Mouse (Mus musculus): ENCODE results near the gene Ccdc117.
A peak's percentile ranks its signal among the peaks of the same experiment; 100 is the strongest.
"Not testable (repeated sequence)": the region's sequence is repeated elsewhere in the genome, so short reads cannot be mapped to it uniquely, and the experiment has no call there.

Gene Ccdc117

DNA sequence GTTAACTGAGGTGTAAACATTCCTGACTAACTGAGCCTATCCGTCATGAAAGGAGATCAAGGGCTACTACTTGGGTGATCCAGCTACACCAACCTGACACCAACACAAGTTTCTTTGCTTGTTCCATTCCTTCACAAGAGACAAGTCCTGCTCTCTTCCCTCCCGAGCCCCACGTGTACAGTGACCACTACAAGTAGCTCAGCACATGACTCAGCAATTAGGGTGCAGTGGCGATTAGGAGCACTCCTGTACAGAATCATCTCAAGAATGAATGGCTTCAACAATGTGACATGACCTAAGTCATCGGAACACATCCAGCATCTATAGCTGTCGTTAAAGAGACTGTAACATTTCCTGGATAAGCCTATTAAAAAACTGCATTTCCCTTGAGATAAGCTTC is 11.3 kb downstream of the Ccdc117 start:
- no peak for DNase-seq

DNA sequence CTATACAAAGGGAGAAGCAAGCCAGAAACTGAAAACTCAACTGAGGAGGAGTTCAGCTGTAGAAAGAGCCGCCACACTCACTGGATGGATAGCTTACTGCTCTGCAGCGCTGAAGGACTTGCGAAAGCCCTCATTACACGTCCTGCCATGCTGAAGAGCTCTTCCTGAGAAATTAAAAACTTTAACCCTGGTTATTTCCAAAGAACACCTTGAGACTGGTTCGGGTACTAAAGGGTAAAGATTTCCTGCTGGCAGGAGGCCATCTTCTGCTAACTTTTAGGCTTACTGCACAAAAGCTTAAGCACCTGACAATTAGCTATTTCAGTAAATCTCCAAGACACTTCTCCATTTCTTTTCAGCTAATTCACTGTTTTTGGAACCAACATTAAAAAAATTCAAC is 11.8 kb downstream of the Ccdc117 start:
- no peak for DNase-seq

DNA sequence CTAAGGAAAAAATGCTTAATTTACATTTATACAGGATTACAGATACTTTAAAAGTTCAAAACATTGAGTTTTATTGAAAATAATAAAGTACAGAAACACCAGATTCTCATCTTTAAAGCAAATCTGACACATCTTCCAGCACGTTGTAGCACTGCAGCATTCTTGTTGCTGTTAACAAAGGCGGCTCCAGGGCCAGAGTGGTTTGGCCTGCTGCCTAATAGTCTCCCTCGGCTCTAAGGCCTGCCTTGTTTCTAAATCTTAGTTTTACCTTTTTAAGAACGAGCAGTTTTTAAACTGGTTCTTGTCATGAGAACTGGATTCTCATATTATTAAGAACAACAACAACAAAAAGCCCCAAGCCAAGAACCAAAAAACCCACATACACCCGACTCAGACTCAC is 13.1 kb downstream of the Ccdc117 start:
- DNase-seq: peak; percentile 54

DNA sequence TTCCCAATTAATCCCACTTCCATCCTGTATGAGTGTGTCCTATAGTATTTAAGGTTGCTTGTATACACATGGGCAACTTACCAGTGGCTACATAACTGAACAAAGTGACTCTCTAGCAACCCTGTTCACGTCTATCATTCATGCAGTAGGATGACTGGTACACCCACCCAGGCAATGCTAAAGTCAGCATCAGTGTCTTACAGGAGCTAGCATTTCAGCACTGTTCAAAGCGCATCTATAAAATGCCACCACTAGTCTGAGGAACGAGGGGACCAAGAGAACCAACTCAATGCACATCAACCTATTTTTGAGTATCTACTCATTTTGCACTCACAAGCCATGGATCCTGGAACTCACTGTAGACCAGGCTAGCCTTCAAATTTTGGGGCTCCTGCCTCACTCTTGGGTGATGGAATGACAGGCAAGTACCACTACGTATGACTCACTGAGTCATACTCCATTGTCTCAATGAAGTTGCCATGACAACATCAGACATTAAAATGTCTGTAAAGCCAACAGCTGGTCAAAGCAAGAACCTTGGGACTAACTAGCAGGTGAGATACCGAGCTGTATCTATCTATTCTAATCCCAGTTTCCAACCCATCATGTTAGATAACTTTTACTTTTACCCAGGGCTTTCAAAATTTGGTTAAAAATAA is 14.0 kb downstream of the Ccdc117 start:
- no peak for DNase-seq

DNA sequence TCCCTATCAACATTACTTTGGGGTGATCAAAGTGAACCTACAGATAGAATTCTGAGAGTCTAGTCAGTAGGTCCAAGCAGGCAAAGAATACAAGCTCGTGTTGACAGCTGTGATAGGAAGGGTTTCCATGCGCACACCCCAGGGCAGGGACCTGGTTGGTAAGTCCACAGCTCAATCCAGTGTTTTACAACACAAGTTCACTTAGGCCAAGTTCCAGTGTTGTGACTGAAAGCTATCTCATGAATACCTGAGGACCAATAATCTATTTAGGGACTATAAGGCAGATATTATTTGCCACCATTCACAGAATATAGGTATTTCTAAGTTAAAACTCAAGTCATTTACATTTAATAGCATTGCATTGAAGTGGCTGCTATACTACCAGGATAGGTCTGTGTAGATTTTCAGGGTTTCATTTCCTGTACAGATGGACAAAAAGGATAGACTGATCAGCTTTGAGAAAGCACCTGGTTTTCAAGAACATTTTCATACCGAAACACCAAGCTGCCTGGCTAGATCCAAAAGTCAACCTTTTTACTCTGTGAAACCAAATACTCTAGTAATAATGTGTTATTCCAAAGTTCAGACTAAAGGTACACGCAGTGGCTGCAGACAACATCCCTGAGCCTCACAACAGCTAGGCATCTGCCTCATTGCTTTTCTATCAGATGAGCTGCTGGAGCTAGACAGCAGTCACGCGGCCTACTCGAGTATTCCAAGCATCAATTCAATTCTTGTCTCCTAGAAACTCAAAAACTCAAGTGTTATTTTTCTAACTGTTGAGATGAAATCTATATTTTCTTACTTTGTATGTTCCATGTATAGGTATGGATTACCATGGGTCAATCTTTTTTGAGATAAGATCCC is 15.2 kb downstream of the Ccdc117 start:
- no peak for DNase-seq

DNA sequence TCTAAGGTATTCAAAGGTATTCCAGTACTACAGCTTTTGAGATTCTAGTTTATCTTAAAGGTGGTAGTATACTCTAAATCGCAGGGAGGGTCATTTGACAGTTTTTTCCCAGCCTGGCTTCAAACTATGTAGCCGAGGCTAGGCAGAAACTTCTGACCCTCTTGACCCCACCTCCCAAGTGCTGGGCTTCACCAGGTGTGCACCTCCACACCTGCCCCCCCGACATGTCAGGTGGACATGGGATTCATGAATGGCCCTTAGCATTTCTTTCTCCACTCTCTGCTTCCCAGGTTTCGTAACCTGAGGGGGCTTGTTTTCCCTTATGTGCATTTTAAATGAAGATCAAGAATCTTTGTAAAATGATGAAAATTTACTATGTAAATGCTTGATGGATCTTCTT is 16.6 kb downstream of the Ccdc117 start:
- DNase-seq: no peak

DNA sequence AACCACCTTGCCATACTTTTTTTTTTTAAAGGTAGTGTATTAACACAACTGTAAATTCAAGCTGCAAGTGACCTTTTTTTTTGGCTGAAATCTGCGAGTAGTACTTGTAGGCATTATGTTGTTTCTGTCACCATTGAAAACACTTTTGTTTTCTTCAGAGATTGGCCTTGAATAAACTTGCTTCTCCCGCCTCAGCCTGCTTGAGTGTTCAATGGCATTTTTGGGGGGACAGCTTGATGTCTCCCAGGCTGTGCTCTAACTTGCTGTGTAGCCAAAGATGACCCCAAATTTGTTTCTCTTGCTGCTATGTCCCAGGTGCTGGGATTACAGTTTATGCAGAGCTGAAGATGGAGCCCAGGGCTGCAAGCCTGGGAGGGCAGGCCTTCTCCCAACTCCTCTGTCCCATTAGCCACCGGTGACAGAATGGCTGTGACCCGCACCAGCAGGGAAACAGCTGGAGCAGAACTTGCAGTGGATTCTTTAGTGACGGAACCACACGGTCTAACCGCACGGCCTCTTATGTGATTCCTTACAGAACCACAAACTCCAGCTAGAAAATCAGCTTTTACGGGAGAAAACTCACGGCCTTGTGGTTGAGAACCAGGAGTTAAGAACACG is 19.1 kb downstream of the Ccdc117 start:
- DNase-seq: no peak

DNA sequence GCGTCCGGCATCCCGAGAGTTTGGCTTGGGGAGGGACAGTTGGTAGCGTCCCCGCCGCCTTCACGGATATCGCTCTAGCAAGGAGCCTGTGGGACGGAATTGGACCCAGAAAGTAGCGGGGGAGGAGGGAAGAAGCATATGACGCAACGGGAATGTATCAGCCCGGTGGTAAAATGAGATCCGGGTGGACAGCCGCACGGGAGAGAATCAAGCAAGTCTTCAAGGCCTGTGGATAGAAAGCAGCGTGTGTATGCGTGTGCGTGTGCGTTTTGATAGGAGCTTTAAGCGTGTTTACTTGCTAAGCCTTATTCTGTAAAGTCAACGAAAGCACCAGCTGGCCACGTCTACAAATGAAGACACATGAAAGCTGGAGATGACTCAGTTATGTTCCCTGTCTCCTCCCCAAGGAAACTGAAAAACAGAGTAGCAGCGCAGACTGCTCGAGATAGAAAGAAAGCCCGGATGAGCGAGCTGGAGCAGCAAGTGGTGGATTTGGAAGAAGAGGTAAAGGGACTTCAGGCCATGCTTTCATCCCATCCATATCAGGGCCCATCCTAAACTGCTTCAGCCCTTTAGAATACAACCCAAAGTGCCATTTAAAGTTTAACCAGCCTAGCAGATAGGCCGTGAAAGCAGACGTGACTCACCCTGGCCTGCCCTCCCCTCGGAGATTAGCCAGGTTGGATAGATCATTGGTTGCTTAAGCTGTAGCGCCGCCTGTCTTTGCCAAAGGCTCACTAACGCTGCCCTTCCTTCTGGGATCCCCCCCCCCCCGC is 20.3 kb downstream of the Ccdc117 start:
- peak; percentile 94 for DNase-seq

DNA sequence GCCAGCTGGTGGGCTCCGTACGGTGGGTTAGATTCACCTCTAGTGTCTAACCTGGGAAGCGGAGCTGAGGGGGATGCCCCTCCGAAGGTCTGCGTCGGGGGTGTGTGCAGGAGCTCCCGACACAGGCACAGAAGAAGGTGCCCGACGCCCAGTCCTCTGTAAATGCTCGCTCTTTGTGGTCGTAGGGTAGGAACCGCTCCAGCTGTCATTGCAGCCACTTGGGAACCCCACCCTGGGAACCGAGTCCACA is 20.8 kb downstream of the Ccdc117 start:
- DNase-seq: no peak

DNA sequence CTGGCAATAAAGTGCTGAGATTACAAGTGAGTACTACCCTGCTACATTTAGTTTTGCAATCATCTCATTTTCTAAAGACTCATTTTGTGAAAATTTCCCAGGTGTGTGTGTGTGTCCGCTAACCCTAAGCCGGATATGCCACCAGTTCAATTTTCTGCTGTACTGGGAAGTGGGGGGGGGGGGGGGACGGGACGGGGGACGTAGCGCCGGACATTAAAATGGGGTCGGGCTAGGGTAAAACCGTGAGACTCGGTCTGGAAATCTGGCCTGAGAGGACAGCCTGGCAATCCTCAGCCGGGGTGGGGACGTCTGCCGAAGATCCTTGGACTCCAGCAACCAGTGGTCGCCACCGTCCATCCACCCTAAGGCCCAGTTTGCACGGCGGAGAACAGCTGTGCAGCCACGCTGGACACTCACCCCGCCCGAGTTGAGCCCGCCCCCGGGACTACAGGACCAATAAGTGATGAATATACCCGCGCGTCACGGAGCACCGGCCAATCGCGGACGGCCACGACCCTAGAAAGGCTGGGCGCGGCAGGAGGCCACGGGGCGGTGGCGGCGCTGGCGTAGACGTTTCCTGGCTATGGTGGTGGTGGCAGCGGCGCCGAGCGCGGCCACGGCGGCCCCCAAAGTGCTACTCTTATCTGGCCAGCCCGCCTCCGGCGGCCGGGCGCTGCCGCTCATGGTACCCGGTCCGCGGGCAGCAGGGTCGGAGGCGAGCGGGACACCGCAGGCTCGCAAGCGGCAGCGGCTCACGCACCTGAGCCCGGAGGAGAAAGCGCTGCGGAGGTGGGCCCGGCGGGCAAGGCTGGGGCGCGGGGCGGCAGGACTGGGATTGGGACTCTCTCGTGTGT is 21.3 kb downstream of the Ccdc117 start, which contains the start of gene Xbp1:
Gene Xbp1 (plus strand): TSS at position 248 of the 854 bp plus-strand sequence.
- DNase-seq: peak; percentile 99

DNA sequence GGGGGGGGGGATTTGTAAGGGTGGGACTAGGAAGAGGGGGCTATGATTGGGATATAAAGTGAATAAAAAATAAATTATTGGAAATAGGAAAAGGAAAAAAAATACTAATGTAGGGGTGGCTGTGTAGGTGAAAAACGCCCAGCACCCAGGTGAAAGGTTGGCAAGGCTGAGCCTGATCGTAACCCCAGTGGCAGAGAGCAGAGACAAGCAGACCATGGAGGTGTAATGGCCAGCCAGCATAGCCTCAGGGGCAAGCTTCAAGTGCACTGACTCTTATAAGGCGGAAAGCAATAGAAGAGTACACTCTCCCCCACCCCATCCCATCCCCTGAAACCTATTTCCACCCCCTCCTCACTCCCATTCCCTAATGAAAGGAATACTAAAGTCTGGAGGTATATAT is 22.3 kb downstream of the Ccdc117 start:
- DNase-seq: no peak

DNA sequence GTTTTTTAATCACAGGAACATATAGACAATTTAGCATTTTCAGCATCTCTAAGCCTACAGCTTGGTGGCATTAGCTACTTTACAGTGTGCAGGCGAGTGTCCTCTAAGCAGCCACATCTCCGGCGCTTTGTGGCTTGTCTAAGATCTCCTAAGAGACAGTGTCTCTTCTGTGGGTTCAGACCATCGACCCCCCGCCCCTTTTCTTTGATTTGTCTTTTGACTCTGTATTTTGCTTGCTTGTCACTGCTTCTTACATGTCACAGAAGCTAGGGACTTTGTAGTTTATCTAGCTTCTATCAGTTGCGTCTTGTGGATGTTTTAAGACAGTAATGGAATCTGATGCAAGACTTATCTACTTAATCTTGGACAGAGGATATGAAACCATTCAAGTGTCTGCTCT is 24.6 kb downstream of the Ccdc117 start:
- no peak for DNase-seq

DNA sequence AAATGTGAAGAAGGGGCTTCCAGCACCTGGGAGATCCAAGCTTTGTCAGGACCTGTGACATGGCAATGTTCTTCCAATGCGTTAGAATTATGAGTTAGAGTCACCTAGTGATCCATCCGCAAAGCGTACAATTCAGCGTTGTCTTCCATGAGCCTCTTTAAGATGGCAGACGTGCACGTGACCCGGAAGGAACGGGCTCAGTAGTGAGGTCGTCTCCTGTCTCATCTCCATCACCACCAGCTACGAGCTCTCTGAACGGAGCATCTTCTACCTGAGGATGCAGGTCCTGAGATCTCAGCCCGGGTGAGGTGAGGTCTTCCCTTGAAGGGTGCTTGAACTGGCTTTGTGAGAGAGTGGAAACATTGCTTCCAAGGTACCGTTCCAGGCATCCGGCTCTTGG is 25.4 kb downstream of the Ccdc117 start:
- no peak for DNase-seq

DNA sequence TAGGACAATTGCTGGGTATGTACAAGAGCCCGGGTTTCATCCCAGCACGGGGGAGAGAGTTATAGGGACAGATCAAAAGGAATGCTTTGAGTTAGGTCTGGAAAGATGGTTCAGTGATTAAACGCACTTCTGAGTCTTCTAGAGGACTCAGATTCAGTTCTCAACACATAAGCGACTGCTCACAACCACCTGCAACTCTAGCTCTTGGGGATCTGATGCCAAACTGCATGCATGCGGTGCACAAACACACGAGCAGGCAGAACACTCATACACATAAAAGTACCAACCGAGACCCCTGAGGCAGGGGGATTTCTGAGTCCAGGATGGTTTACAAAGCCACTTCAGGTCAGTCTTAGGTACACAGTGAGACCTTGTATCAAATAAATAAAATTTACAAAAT is 25.8 kb downstream of the Ccdc117 start:
- no peak for DNase-seq

DNA sequence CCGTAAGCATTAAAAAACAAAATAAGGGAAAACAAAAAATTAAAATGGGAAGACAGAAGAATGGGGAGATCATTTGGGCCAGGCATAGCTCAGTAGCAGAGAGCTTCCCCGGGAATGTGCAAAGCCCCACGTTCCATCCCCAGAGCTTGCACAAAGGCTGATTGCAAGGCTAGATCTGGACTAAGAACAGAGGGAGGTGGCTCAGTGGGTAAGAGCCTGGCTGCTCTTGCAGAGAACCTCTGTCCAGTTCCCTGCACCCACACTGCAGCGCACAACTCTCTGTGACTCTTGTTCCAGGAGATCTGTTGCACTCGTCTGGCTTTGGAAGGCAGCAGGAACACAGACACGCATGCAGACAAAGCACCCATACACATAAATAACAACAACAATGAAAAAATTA is 26.3 kb downstream of the Ccdc117 start:
- DNase-seq: no peak

DNA sequence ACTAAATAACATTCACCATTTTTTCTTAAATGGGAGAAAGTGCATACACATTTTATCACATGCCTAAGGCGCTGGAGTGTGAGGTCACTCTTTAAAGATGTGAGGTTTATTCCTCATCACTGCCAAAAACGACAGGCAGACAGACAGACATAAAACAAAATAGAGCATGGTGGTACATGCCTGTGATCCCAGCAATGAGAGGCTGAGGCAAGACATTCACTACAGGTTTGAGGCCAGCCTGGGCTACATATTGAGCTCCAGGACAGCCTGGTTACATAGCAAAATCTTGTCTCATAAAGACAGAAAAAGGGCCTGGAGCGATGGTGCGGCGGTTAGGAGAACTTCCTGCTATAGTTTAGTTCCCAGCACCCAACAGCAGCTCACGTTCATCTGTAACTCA is 26.8 kb downstream of the Ccdc117 start:
- no peak for DNase-seq

DNA sequence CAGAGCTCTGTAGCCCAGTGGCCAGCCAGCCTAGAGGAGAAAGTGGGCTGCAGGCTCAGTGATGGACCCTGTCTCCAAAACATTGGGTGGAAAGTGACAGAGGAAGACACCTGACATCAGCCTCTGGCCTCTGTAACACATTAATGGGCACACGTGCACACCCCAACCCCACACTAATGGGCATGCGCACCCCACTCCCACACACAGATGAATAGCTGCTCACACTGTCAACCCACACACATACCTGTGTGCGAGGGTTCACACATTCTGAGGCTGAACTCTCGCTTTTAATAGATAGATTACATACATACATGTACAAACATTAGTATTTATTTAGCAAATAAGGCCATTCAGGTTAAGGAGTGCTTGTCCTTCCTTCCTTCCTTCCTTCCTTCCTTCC is 27.9 kb downstream of the Ccdc117 start:
- no peak for DNase-seq

DNA sequence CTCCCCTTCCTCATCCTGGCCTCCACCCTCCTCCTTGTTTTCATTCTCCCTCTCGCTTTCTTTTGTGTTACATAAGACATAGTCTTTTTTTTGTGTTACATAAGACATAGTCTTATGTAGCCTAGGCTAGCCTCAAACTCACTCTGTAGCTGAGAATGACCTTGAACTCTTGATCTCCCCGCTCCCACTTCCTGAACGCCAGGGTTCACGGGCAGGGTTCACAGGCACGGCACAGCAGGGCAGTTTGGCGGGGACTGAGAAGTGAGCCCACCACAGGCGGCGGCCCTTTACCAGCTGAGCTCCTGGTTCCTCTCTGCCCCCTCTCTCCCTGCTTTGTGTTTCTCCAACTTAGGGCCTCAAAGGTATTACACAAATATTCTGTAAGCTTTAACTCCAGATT is 29.0 kb downstream of the Ccdc117 start:
- DNase-seq: no peak

DNA sequence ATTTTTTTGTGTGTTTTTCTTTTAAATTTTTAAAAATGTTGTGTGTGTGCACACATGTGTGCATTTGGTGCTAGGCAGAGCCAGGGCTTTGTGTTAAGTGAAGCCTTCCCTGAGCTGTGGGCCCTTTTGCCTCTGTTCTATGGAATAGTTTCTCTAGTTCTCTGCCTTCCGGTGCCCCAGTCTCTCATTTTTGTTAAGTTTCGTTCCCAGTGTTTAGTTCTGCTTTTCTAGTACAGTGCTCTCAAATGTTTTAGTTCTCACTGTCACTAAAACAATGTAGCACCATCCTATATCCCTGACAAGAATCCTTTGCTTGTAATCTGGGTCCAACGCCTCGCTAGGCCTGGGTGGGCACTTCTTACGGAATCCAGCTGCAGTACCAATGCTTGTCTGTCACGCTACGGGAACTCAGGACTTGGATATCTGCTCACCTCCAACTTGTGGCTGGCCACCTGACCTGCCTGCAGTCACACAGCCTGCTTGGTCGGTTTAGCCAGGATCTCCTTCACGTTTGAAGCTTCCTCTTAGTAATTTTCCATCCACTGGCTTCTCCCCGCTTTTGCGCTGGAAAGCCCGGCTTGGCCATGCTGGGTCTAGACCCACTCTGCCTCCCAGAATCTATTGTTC is 29.8 kb downstream of the Ccdc117 start:
- DNase-seq: peak; percentile 71

DNA sequence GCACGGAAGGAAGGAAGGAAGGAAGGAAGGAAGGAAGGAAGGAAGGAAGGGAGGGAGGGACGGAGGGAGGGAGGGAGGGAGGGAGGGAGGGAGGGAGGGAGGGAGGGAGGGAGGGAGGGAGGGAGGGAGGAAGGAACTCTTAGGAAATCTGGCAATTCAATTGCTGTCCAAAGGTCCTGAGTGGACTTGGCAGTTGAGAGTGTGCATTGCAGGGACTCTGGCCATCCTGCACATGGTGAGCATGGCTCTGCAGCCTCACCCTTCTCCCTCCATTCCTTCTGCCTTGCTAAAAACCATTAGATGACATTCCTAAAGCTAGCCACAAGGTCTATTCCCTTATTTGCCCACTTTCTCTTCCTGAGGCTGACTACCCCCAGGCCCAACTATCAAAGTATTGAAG is 31.3 kb downstream of the Ccdc117 start:
- DNase-seq: not testable (repeated sequence)

DNA sequence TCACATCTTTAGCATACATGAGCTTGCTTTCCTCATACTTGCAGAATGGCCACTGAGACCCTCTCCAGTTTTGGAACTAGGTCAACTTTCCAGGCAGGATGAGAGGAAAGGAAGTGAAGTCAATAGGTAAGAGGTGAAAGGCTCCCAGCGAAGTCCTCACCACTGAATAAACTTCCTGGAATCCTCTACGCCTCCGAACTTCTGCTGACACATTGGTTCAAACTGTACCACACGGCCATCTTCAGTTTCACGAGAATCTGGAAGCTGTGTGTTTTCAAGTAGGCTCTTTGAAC is 31.9 kb downstream of the Ccdc117 start:
- DNase-seq: peak; percentile 58

Data from lung, postnatal 36 days (tissue).